Mouse (Mus musculus): ENCODE data around the gene Calb2.
A peak's percentile ranks its signal among the peaks of the same experiment; 100 is the strongest.

The Calb2 gene

DNA sequence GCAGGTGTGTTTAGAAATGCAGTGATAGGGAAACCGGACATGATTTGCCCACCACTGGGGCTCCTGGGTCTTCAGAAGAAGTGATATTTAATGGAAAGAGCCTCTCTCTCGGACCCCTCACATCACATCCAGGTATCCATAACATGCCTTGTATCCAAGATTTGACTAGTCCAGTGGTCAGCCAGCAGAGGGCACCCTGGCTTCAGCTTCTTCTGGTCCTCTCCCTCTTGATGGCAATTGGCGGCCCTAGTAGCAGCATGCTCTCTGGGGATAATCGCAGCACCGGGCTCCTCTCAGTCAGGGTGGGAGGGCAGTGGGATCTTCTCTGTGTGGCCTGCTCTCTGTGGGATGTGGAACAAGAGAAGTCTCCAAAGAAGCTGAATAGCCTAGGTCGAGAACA, 48.3 kb downstream of the Calb2 start:
- DNase-seq: peak; percentile 79 to 87

DNA sequence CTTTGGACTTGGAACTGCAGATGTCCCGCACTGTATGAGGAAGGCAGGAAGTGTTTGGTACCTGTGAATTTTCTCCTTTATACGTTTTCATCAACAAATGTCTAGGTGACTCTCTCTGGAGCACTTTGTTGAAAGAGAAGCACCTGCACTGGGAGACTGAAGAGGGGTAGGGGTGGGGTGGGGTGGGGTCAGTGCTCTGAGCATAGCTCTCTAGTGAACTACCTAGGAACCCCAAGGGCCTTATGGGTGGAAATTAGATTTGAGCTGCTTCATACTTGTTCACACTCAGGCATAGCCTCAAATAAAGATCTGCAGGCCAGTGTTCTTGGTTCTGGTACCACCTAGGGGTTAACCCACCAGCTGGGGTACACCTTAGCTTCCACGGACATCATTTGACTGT, 65.4 kb downstream of the Calb2 start, which contains the start of gene Gm17720:
Gene Gm17720, minus strand, starts transcription at position 101 of the 400 bp plus-strand sequence.
- DNase-seq: no peak

DNA sequence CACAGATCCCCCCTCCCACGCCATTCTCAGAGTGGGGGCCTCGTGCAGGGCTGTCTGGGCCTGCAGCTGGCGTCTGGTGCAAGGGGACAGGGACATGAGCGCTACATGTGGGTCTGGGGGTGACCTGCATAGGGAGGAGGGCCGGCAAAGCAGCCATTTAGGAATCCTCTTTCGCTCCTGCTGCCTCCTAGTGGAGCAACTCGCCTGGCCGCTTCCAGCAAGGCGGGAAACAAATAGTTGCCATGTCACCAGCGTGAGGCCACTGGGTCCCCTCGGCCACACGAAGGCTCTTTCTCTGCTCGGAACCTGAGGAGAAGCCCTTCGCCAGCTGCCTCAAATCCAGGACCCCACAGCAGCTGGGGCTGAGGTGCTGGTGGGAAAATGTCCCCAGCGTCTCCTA, 66.3 kb downstream of the Calb2 start:
- no peak for DNase-seq

DNA sequence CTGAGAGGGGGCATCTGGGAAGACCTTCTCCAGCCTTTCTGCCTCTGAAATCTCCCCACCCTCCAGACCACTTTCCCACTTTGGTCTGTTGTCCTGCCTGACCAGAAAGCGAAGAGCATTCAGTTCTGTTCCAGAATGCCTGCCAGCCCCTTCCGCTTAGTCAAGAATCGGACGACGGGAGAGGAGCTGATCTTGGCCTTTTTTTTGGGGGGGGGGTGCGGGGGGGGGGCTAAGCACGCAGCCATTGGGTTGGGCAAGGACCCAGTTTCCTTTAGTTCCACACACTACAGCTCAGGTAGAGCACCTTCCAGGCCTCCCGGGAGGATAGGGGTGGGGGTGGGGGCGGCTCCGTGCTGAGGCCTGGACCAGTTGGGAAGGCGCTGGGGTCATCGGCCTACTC, 67.1 kb downstream of the Calb2 start, which contains the start of gene Gm21964:
Gene Gm21964, plus strand, starts transcription at position 301 of the 400 bp plus-strand sequence.
- DNase-seq: no peak

DNA sequence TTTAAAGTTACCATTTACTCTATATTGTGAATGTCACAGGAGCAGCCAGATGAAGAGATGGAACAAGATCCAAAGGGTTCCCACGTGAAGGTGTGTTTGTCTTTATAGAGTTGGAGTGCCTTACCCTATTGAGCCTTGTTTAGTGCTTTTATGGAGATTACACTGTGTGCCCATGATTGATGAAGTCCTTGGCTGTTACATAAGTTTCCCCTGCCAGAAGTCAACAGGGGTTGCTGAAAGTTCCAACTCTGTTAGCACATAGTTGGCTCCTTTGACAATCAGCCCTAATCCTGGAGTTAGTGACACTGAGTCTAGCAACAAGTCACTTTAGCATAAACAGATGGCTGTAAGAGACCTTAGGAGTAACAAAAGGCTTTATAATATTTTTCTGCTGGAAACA, 76.1 kb downstream of the Calb2 start:
- no peak for DNase-seq
